Mouse (Mus musculus): ENCODE measurements around the gene Ccdc170. TPM values are rescaled to one million over a fixed set of nuclear protein-coding genes. Genes with fewer than 3 reads are reported as not detected.

The Ccdc170 gene
- polyA plus RNA-seq, 1 experiment from 2014 or later: not detected

DNA sequence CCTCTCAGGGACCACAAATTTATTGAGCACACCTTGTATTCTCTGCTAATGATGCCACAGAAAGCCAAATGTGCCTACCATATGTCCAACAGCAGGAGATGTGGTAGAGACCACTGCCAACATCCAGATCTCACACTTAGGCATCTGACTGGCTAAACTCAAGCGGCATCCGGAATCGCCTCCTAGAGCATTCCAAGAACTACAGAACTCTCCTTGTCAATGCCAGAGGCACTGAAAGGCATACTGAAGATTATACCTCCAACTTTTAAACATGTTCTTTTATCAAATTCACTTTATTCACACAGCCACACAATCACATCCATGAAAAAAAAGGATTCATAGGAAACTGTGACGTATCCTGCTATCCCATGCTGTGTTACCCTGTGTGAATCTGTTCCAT lies 88.5 kb downstream of the Ccdc170 start:
- no peak overlapping the region for H3K9ac ChIP-seq (ENCODE audit: low read length)
- DNase-seq (ENCODE audit: low spot score): no peak
- no peaks in the 10 kb centered on the region for H3K9me3 ChIP-seq (ENCODE audit: control insufficient read depth, low read length)
- no peak overlapping the region for H3K4me3 ChIP-seq (ENCODE audit: low read depth, low read length)
- no peak for ATAC-seq (replicated peaks; ENCODE audit: low FRiP score)
- 90% methylated on average over 4 of the region's 4 CpGs for WGBS
- no peaks in the 10 kb centered on the region for H3K36me3 ChIP-seq (ENCODE audit: control insufficient read depth, insufficient read depth, low read length)
- no peak overlapping the region for H3K27ac ChIP-seq (ENCODE audit: low read depth, low read length)
- no peaks in the 10 kb centered on the region for H3K27me3 ChIP-seq (ENCODE audit: control insufficient read depth, insufficient read depth, low read length)
- no peak overlapping the region for H3K4me2 ChIP-seq (ENCODE audit: low read depth, low read length, severe bottlenecking)
- H3K4me1 ChIP-seq (replicated peaks; ENCODE audit: control insufficient read depth, insufficient read depth, low read length): no peaks in the 10 kb centered on the region

DNA sequence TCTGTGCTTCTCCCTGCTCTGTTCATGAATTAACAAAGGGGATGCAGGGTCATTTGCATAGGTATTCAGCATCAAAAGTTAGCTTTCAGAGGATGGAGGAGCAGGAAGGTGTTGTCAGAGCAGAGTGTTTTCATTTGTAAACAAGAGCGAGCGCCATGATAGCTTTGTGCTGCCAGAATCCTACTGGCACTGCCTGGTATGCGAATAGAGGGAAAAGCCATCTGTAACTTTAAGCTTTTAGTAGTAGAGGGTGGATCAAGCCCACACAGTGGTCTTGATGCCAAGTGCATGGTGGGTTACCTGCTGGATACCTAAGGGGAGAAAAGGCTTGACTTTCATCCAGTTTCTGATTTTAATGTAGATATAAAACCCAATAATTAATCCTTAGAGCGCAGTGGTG lies 89.0 kb downstream of the Ccdc170 start:
- Histone ChIP-seq H3K27me3 (ENCODE audit: control insufficient read depth, insufficient read depth, low read length) (no peaks in the 10 kb centered on the region), H3K36me3 (ENCODE audit: control insufficient read depth, insufficient read depth, low read length) (no peaks in the 10 kb centered on the region), H3K27ac (ENCODE audit: low read depth, low read length) (no peak overlapping the region), H3K4me3 (ENCODE audit: low read depth, low read length) (no peak overlapping the region), H3K9ac (ENCODE audit: low read length) (no peak overlapping the region), H3K4me1 (replicated peaks; ENCODE audit: control insufficient read depth, insufficient read depth, low read length) (no peaks in the 10 kb centered on the region), H3K9me3 (ENCODE audit: control insufficient read depth, low read length) (no peaks in the 10 kb centered on the region), H3K4me2 (ENCODE audit: low read depth, low read length, severe bottlenecking) (no peak overlapping the region)
- DNase-seq (ENCODE audit: low spot score): no peak
- ATAC-seq (replicated peaks; ENCODE audit: low FRiP score): no peak
- WGBS: 74% methylated on average over 4 of the region's 4 CpGs

DNA sequence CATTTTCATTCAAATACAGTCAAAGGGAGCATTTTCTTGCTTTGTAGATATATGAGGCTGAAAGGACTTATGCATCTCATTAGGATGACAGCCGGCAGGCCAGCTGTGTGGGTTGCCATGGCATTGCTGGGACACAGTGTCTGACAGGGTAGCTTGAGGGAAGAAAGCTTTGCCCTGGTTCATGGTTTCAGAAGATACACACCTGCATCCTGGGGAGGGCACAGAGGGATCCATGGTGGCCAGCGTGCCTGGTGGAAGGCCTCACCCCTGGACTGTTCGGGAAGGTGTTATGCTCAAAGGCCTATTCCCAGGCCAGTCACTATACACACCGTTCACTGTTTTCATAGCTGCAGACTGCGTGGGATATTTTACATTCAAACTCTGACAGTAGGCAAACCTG lies 99.6 kb downstream of the Ccdc170 start:
- 0 out of 2 replicates have a peak, but pooled peaks have one; percentile 39 for ATAC-seq (replicated peaks; ENCODE audit: low FRiP score)
- DNase-seq (ENCODE audit: low spot score): no peak
- H3K27ac ChIP-seq (ENCODE audit: low read depth, low read length): no peak overlapping the region
- WGBS: 85% methylated on average over 5 of the region's 5 CpGs
- no peaks in the 10 kb centered on the region for H3K36me3 ChIP-seq (ENCODE audit: control insufficient read depth, insufficient read depth, low read length)
- no peak overlapping the region for H3K4me2 ChIP-seq (ENCODE audit: low read depth, low read length, severe bottlenecking)
- no peaks in the 10 kb centered on the region for H3K4me1 ChIP-seq (replicated peaks; ENCODE audit: control insufficient read depth, insufficient read depth, low read length)
- H3K9ac ChIP-seq (ENCODE audit: low read length): no peak overlapping the region
- no peaks in the 10 kb centered on the region for H3K9me3 ChIP-seq (ENCODE audit: control insufficient read depth, low read length)
- no peaks in the 10 kb centered on the region for H3K27me3 ChIP-seq (ENCODE audit: control insufficient read depth, insufficient read depth, low read length)
- no peak overlapping the region for H3K4me3 ChIP-seq (ENCODE audit: low read depth, low read length)

DNA sequence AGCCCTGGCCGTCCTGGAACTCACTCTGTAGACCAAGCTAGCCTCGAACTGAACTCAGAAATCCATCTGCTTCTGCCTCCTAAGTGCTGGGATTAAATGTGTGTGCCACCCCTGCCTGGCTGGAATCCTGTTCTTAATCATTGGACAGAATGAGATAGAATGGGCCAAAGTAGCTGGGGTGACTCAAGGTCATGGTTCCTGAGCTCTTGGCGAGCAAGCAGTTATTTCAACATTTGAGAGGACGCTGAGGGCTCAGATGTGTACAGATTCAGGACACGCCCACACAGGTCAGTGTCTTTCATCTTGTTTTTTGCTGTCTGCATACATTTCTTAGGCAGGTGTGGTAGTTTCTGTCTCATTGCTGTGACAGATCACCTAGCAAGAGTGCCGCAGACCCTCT lies 104.4 kb downstream of the Ccdc170 start:
- 89% methylated on average over 6 of the region's 6 CpGs for WGBS

DNA sequence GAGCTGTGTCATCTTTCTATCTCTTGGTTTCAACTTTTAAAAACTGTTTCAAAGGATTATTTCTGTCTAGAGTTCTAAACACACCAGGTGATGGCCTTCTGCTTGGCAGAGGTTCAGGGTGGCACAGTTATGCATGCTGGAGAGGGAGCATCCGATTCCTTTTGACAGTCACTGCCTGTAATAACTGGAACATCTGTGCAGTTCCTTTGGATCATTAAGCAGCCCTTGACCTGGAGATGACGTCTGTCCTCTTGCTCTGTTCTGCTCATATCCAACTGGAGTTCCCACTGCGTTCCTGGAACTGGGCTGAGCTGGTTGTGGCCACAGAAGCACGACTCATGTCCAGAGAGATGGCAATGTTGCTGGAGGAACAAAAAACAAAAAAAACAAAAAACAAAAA lies 107.3 kb downstream of the Ccdc170 start:
- no peaks in the 10 kb centered on the region for H3K9me3 ChIP-seq (ENCODE audit: control insufficient read depth, low read length)
- no peak for ATAC-seq (replicated peaks; ENCODE audit: low FRiP score)
- no peak overlapping the region for H3K4me3 ChIP-seq (ENCODE audit: low read depth, low read length)
- H3K27ac ChIP-seq (ENCODE audit: low read depth, low read length): no peak overlapping the region
- H3K4me1 ChIP-seq (replicated peaks; ENCODE audit: control insufficient read depth, insufficient read depth, low read length): no peaks in the 10 kb centered on the region
- 82% methylated on average over 4 of the region's 4 CpGs for WGBS
- H3K4me2 ChIP-seq (ENCODE audit: low read depth, low read length, severe bottlenecking): no peak overlapping the region
- DNase-seq (ENCODE audit: low spot score): no peak
- H3K36me3 ChIP-seq (ENCODE audit: control insufficient read depth, insufficient read depth, low read length): no peaks in the 10 kb centered on the region
- H3K9ac ChIP-seq (ENCODE audit: low read length): no peak overlapping the region
- H3K27me3 ChIP-seq (ENCODE audit: control insufficient read depth, insufficient read depth, low read length): no peaks in the 10 kb centered on the region

More for the DNA sequence above, 104.4 kb downstream of the Ccdc170 start:
- no peak overlapping the region for H3K4me3 ChIP-seq (ENCODE audit: low read depth, low read length)
- no peak for ATAC-seq (replicated peaks; ENCODE audit: low FRiP score)
- H3K36me3 ChIP-seq (ENCODE audit: control insufficient read depth, insufficient read depth, low read length): no peaks in the 10 kb centered on the region
- no peak overlapping the region for H3K27ac ChIP-seq (ENCODE audit: low read depth, low read length)
- H3K4me2 ChIP-seq (ENCODE audit: low read depth, low read length, severe bottlenecking): no peak overlapping the region
- DNase-seq (ENCODE audit: low spot score): no peak
- no peaks in the 10 kb centered on the region for H3K27me3 ChIP-seq (ENCODE audit: control insufficient read depth, insufficient read depth, low read length)
- no peak overlapping the region for H3K9ac ChIP-seq (ENCODE audit: low read length)
- no peaks in the 10 kb centered on the region for H3K4me1 ChIP-seq (replicated peaks; ENCODE audit: control insufficient read depth, insufficient read depth, low read length)
- no peaks in the 10 kb centered on the region for H3K9me3 ChIP-seq (ENCODE audit: control insufficient read depth, low read length)

DNA sequence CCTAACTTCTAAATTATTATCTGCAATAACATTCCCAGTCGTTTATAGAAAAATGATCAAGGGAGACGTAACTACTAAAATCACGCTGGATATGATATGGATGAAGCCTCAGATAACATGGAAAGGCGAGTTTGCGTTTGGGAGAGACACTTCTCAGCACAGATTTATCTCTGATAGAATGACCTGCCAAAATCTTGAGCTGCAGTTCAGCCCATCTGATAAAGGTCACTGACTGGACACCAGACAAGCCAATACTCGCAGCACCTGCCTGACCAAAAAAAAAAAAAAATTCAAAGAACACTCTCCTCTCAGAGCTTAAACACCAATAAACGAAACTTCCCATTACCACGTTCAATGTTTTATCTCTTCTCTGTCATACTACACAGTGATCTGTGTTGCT lies 108.7 kb downstream of the Ccdc170 start:
- DNase-seq (ENCODE audit: low spot score): no peak
- 85% methylated on average over 8 of the region's 8 CpGs for WGBS
- H3K27ac ChIP-seq (ENCODE audit: low read depth, low read length): no peak overlapping the region
- no peaks in the 10 kb centered on the region for H3K27me3 ChIP-seq (ENCODE audit: control insufficient read depth, insufficient read depth, low read length)
- no peak overlapping the region for H3K4me3 ChIP-seq (ENCODE audit: low read depth, low read length)
- H3K9ac ChIP-seq (ENCODE audit: low read length): no peak overlapping the region
- no peaks in the 10 kb centered on the region for H3K36me3 ChIP-seq (ENCODE audit: control insufficient read depth, insufficient read depth, low read length)
- H3K4me2 ChIP-seq (ENCODE audit: low read depth, low read length, severe bottlenecking): no peak overlapping the region
- no peaks in the 10 kb centered on the region for H3K4me1 ChIP-seq (replicated peaks; ENCODE audit: control insufficient read depth, insufficient read depth, low read length)
- H3K9me3 ChIP-seq (ENCODE audit: control insufficient read depth, low read length): no peaks in the 10 kb centered on the region
- ATAC-seq (replicated peaks; ENCODE audit: low FRiP score): no peak

DNA sequence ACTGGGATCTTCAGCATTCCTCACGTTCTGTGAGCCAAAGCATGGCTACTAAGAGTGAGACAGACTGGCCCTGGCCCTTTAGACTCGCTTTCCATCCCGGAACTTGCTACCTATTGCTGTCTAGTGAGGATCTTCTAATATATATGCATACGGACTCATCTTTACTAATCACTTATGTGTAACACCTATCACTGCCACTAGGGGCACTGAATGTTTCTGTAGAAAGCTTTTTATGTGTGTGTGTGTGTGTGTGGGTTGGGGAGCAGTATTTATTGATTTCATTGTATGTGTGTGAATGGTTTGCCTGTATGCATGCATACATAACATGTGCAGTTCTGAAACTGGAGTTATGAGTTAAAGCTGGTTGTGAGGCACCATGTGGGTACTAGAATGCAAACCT lies 111.5 kb downstream of the Ccdc170 start:
- Histone ChIP-seq H3K27ac (ENCODE audit: low read depth, low read length) (no peak overlapping the region), H3K4me2 (ENCODE audit: low read depth, low read length, severe bottlenecking) (no peak overlapping the region), H3K4me1 (replicated peaks; ENCODE audit: control insufficient read depth, insufficient read depth, low read length) (no peaks in the 10 kb centered on the region), H3K9me3 (ENCODE audit: control insufficient read depth, low read length) (no peaks in the 10 kb centered on the region), H3K27me3 (ENCODE audit: control insufficient read depth, insufficient read depth, low read length) (no peaks in the 10 kb centered on the region), H3K9ac (ENCODE audit: low read length) (no peak overlapping the region), H3K4me3 (ENCODE audit: low read depth, low read length) (no peak overlapping the region), H3K36me3 (ENCODE audit: control insufficient read depth, insufficient read depth, low read length) (no peaks in the 10 kb centered on the region)
- ATAC-seq (replicated peaks; ENCODE audit: low FRiP score) (no peak), DNase-seq (ENCODE audit: low spot score) (no peak)
- WGBS: 69% methylated on average over 4 of the region's 4 CpGs

DNA sequence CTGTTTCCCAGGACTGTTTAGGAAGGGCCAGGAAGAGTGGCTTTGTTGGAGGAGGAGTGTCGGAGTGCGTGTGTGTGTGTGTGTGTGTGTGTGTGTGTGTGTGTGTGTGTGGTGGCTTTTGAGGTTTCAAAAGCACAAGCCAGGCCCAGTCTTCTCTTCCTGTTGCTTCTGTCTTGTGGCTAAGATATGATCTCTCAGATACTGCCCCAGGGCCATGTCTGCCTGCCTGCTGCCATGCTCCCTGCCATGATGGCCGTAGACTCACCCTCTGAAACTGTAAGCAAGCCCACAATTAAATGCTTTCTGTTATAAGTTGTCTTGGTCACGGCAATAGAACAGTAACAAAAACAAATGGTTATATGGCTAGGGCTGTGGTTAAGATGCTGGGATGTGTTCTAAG lies 114.9 kb downstream of the Ccdc170 start:
- DNase-seq (ENCODE audit: low spot score) (no peak), ATAC-seq (replicated peaks; ENCODE audit: low FRiP score) (no peak)
- no peak overlapping the region for H3K9ac ChIP-seq (ENCODE audit: low read length)
- no peak overlapping the region for H3K4me2 ChIP-seq (ENCODE audit: low read depth, low read length, severe bottlenecking)
- no peak overlapping the region for H3K27ac ChIP-seq (ENCODE audit: low read depth, low read length)
- no peaks in the 10 kb centered on the region for H3K9me3 ChIP-seq (ENCODE audit: control insufficient read depth, low read length)
- no peaks in the 10 kb centered on the region for H3K4me1 ChIP-seq (replicated peaks; ENCODE audit: control insufficient read depth, insufficient read depth, low read length)
- 83% methylated on average over 4 of the region's 4 CpGs for WGBS
- H3K27me3 ChIP-seq (ENCODE audit: control insufficient read depth, insufficient read depth, low read length): no peaks in the 10 kb centered on the region
- no peak overlapping the region for H3K4me3 ChIP-seq (ENCODE audit: low read depth, low read length)
- no peaks in the 10 kb centered on the region for H3K36me3 ChIP-seq (ENCODE audit: control insufficient read depth, insufficient read depth, low read length)

DNA sequence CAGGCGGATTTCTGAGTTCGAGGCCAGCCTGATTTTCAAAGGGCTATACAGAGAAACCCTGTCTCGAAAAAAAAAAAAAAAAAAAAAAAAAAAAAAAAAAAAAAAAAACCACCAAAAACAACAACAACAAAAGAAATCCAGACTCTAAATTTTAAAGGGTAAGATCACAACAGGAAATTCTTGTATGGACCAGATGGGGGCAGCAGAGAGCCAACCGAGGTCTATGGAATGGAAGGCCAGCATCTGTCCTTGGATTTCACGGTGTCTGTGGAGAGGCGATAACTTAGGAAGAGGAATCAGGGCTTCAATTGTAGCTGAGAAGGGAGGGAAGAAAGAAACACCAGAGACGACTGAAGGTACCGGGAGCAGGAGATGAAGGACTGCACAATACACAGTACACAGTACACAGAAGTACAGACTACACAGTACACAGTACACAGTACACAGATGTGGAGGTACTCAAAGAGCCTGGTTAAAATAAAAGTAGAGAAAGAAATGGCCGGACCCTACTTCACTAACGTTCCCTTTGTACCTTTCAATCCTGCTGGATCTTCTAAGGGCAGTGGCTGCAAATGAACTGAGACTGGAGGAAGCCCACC lies 116.0 kb downstream of the Ccdc170 start:
- Histone ChIP-seq H3K36me3 (ENCODE audit: control insufficient read depth, insufficient read depth, low read length) (no peaks in the 10 kb centered on the region), H3K9me3 (ENCODE audit: control insufficient read depth, low read length) (no peaks in the 10 kb centered on the region), H3K9ac (ENCODE audit: low read length) (no peak overlapping the region), H3K27me3 (ENCODE audit: control insufficient read depth, insufficient read depth, low read length) (no peaks in the 10 kb centered on the region), H3K4me3 (ENCODE audit: low read depth, low read length) (no peak overlapping the region), H3K4me2 (ENCODE audit: low read depth, low read length, severe bottlenecking) (no peak overlapping the region), H3K4me1 (replicated peaks; ENCODE audit: control insufficient read depth, insufficient read depth, low read length) (no peaks in the 10 kb centered on the region), H3K27ac (ENCODE audit: low read depth, low read length) (no peak overlapping the region)
- DNase-seq (ENCODE audit: low spot score) (peak; percentile 62), ATAC-seq (replicated peaks; ENCODE audit: low FRiP score) (0 out of 2 replicates have a peak, but pooled peaks have one; percentile 21)
- 73% methylated on average over 10 of the region's 10 CpGs for WGBS
